Mouse (Mus musculus): ENCODE measurements around the gene Ifit1. TPM values are rescaled to one million over a fixed set of nuclear protein-coding genes. Genes with fewer than 3 reads are reported as not detected.
"Not testable (repeated sequence)": the region's sequence is repeated elsewhere in the genome, so short reads cannot be mapped to it uniquely, and the experiment has no call there.

The Ifit1 gene
- not detected in 2 replicates for polyA plus RNA-seq (2016; fragmentation: Nextera tagmentation; extraction: Ambion mirVana)

GRCm38 (mm10) chr19:34640623-34641022, at the start of gene Ifit1, which contains the start of gene Ifit1bl2:
Gene Ifit1 (plus strand): TSS chr19:34640871.
Gene Ifit1bl2 (minus strand): TSS chr19:34640743.
- Histone ChIP-seq H3K9me3 (replicated peaks) (no peaks in the 10 kb centered on the region), H3K27me3 (ENCODE audit: low read depth, poor library complexity, severe bottlenecking) (0 out of 2 replicates have a peak, but pooled peaks cover 5% of the 10 kb centered on the region), H3K27ac (no peak within 1 kb of the TSS), H3K4me3 (no peak within 1 kb of the TSS), H3K4me1 (no peaks in the 10 kb centered on the region), H3K36me3 (no peaks in the 10 kb centered on the region)
- no peak for DNase-seq (ENCODE audit: low spot score)
- 56% methylated on average over 4 of the region's 4 CpGs for WGBS

GRCm38 (mm10) chr19:34593456-34593855, 47.2 kb upstream of the Ifit1 start:
- Histone ChIP-seq H3K4me1 (no peaks in the 10 kb centered on the region), H3K27ac (no peak overlapping the region), H3K9me3 (replicated peaks) (no peaks in the 10 kb centered on the region), H3K36me3 (no peaks in the 10 kb centered on the region), H3K4me3 (no peak overlapping the region), H3K27me3 (ENCODE audit: low read depth, poor library complexity, severe bottlenecking) (no peaks in the 10 kb centered on the region)
- WGBS, result 94% methylated on average over 2 of the region's 2 CpGs
- no peak for DNase-seq (ENCODE audit: low spot score)

- H3K9me3 ChIP-seq (replicated peaks); H3K36me3 ChIP-seq; H3K27me3 ChIP-seq (ENCODE audit: low read depth, poor library complexity, severe bottlenecking); DNase-seq (ENCODE audit: low spot score); H3K4me3 ChIP-seq; H3K27ac ChIP-seq; H3K4me1 ChIP-seq: not testable (repeated sequence)
- WGBS, result 82% methylated on average over 3 of the region's 3 CpGs
Observed at GRCm38 (mm10) chr19:34594523-34594922, 46.1 kb upstream of the Ifit1 start.

GRCm38 (mm10) chr19:34596811-34597210, 43.9 kb upstream of the Ifit1 start:
- H3K27ac ChIP-seq, result no peak overlapping the region
- H3K4me1 ChIP-seq, result no peaks in the 10 kb centered on the region
- H3K4me3 ChIP-seq, result no peak overlapping the region
- no peak for DNase-seq (ENCODE audit: low spot score)
- no peaks in the 10 kb centered on the region for H3K9me3 ChIP-seq (replicated peaks)
- no peaks in the 10 kb centered on the region for H3K27me3 ChIP-seq (ENCODE audit: low read depth, poor library complexity, severe bottlenecking)
- H3K36me3 ChIP-seq, result no peaks in the 10 kb centered on the region

GRCm38 (mm10) chr19:34598341-34598740, 42.3 kb upstream of the Ifit1 start:
- no peak for DNase-seq (ENCODE audit: low spot score)
- no peaks in the 10 kb centered on the region for H3K36me3 ChIP-seq
- 90% methylated on average over 2 of the region's 2 CpGs for WGBS

GRCm38 (mm10) chr19:34599250-34599649, 41.4 kb upstream of the Ifit1 start:
- not testable (repeated sequence) for H3K4me3 ChIP-seq; H3K27me3 ChIP-seq (ENCODE audit: low read depth, poor library complexity, severe bottlenecking); H3K27ac ChIP-seq; DNase-seq (ENCODE audit: low spot score); H3K4me1 ChIP-seq; H3K36me3 ChIP-seq; H3K9me3 ChIP-seq (replicated peaks)

More at GRCm38 (mm10) chr19:34598341-34598740, 42.3 kb upstream of the Ifit1 start:
- Histone ChIP-seq H3K9me3 (replicated peaks) (no peaks in the 10 kb centered on the region), H3K27me3 (ENCODE audit: low read depth, poor library complexity, severe bottlenecking) (no peaks in the 10 kb centered on the region), H3K4me1 (no peaks in the 10 kb centered on the region), H3K27ac (no peak overlapping the region), H3K4me3 (no peak overlapping the region)

GRCm38 (mm10) chr19:34601888-34602287, 38.8 kb upstream of the Ifit1 start, which contains the start of gene Ifit1bl1:
Gene Ifit1bl1 (minus strand): TSS chr19:34601956.
- H3K4me3 ChIP-seq; H3K27me3 ChIP-seq (ENCODE audit: low read depth, poor library complexity, severe bottlenecking); H3K9me3 ChIP-seq (replicated peaks); H3K36me3 ChIP-seq; DNase-seq (ENCODE audit: low spot score); H3K27ac ChIP-seq; H3K4me1 ChIP-seq: not testable (repeated sequence)
- 53% methylated on average over 1 of the region's 1 CpGs for whole genome bisulfite sequencing

- DNase-seq (ENCODE audit: low spot score), result no peak
- no peak overlapping the region for H3K27ac ChIP-seq
- H3K36me3 ChIP-seq, result no peaks in the 10 kb centered on the region
- no peaks in the 10 kb centered on the region for H3K4me1 ChIP-seq
- no peaks in the 10 kb centered on the region for H3K9me3 ChIP-seq (replicated peaks)
- WGBS, result 91% methylated on average over 3 of the region's 3 CpGs
- H3K4me3 ChIP-seq, result no peak overlapping the region
- H3K27me3 ChIP-seq (ENCODE audit: low read depth, poor library complexity, severe bottlenecking), result no peaks in the 10 kb centered on the region
Observed at GRCm38 (mm10) chr19:34605472-34605871, 35.2 kb upstream of the Ifit1 start.

- not testable (repeated sequence) for H3K36me3 ChIP-seq; H3K9me3 ChIP-seq (replicated peaks); H3K27ac ChIP-seq; DNase-seq (ENCODE audit: low spot score); H3K4me3 ChIP-seq; H3K27me3 ChIP-seq (ENCODE audit: low read depth, poor library complexity, severe bottlenecking); H3K4me1 ChIP-seq
- 66% methylated on average over 4 of the region's 4 CpGs for WGBS
Observed at GRCm38 (mm10) chr19:34607237-34608051, 33.2 kb upstream of the Ifit1 start, which contains the start of gene Ifit3b. Gene Ifit3b (plus strand): TSS chr19:34607970.

- H3K4me1 ChIP-seq; H3K27me3 ChIP-seq (ENCODE audit: low read depth, poor library complexity, severe bottlenecking); H3K27ac ChIP-seq; H3K36me3 ChIP-seq; DNase-seq (ENCODE audit: low spot score); H3K4me3 ChIP-seq; H3K9me3 ChIP-seq (replicated peaks): not testable (repeated sequence)
- 75% methylated on average over 3 of the region's 3 CpGs for WGBS
Observed at GRCm38 (mm10) chr19:34610118-34610517, 30.6 kb upstream of the Ifit1 start.

- not testable (repeated sequence) for H3K27ac ChIP-seq; H3K27me3 ChIP-seq (ENCODE audit: low read depth, poor library complexity, severe bottlenecking); DNase-seq (ENCODE audit: low spot score); H3K4me1 ChIP-seq; H3K36me3 ChIP-seq; H3K9me3 ChIP-seq (replicated peaks); H3K4me3 ChIP-seq
- 86% methylated on average over 6 of the region's 11 CpGs for WGBS
Observed at GRCm38 (mm10) chr19:34612243-34613001, 28.2 kb upstream of the Ifit1 start.

GRCm38 (mm10) chr19:34620871-34621270, 19.8 kb upstream of the Ifit1 start:
- H3K36me3 ChIP-seq, result no peaks in the 10 kb centered on the region
- WGBS, result 95% methylated on average over 5 of the region's 5 CpGs
- no peak for DNase-seq (ENCODE audit: low spot score)
- no peaks in the 10 kb centered on the region for H3K27me3 ChIP-seq (ENCODE audit: low read depth, poor library complexity, severe bottlenecking)
- no peaks in the 10 kb centered on the region for H3K9me3 ChIP-seq (replicated peaks)
- H3K4me3 ChIP-seq, result no peak overlapping the region
- no peak overlapping the region for H3K27ac ChIP-seq
- H3K4me1 ChIP-seq, result no peaks in the 10 kb centered on the region

- 95% methylated on average over 6 of the region's 6 CpGs for WGBS
- Histone ChIP-seq H3K27me3 (ENCODE audit: low read depth, poor library complexity, severe bottlenecking) (no peaks in the 10 kb centered on the region), H3K27ac (no peak overlapping the region)
Observed at GRCm38 (mm10) chr19:34623781-34624180, 16.9 kb upstream of the Ifit1 start.

More at GRCm38 (mm10) chr19:34623781-34624180, 16.9 kb upstream of the Ifit1 start:
- H3K36me3 ChIP-seq, result no peaks in the 10 kb centered on the region
- H3K9me3 ChIP-seq (replicated peaks), result no peaks in the 10 kb centered on the region
- no peak overlapping the region for H3K4me3 ChIP-seq
- no peak for DNase-seq (ENCODE audit: low spot score)
- no peaks in the 10 kb centered on the region for H3K4me1 ChIP-seq

Measured in limb, embryonic 10.5 days (tissue).